In genomic region chr3:127791056-127791483, GRCm38 (mm10) we compare ENCODE assay signal across 8 mouse cellular contexts. TPM values are rescaled to one million over a fixed set of nuclear protein-coding genes. Genes with fewer than 3 reads are reported as not detected.
DNase-seq lines count a peak whose midpoint lies in the region; ATAC-seq and TF ChIP-seq lines count a peak whose summit lies in the region.

No protein-coding gene starts in this region.

- peak overlapping the region; percentile 100 for H3K4me2 ChIP-seq in hindbrain, postnatal 0 days (ENCODE audit: low read depth, low read length)

- peak overlapping the region; percentile 47; the same call in 1 of the 2 replicates for H3K9ac ChIP-seq in hindbrain, postnatal 0 days (replicated peaks; ENCODE audit: low read length)

- WGBS in lung, adult 2 months = 6% methylated on average over 15 of the region's 15 CpGs
- WGBS in hindbrain, postnatal 0 days = 2% methylated on average over 15 of the region's 15 CpGs
- 0% methylated on average over 15 of the region's 15 CpGs for WGBS in macrophage (ENCODE audit: missing documents)

- H3K27ac ChIP-seq in embryonic fibroblast, embryonic 13.5 days (ENCODE audit: insufficient read depth, low read length) = no peak overlapping the region
- 0 out of 2 replicates have a peak overlapping the region, but pooled peaks have one; percentile 26 for H3K27ac ChIP-seq in hindbrain, postnatal 0 days
- peak overlapping the region; percentile 99 for H3K27ac ChIP-seq in macrophage

- no peaks in the 10 kb centered on the region for H3K4me1 ChIP-seq in lung, adult 2 months (ENCODE audit: control insufficient read depth, insufficient read depth, low read length)
- H3K4me1 ChIP-seq in embryonic fibroblast, embryonic 13.5 days (ENCODE audit: control insufficient read depth, insufficient read depth, low read length) = no peaks in the 10 kb centered on the region
- 0 out of 2 replicates have a peak, but pooled peaks cover 6% of the 10 kb centered on the region for H3K4me1 ChIP-seq in hindbrain, postnatal 0 days (ENCODE audit: insufficient read depth, low read length)

- TF ChIP-seq CTCF in lung, adult 2 months (IDR thresholded peaks at IDR 0.05; ENCODE audit: insufficient read depth, low read length) = no peak
- no peak for TF ChIP-seq CTCF in embryonic fibroblast, embryonic 13.5 days (IDR thresholded peaks at IDR 0.05; ENCODE audit: borderline replicate concordance, insufficient read depth, low read length)
- TF ChIP-seq CTCF in hindbrain, postnatal 0 days (IDR thresholded peaks at IDR 0.05; ENCODE audit: low read depth) = no peak

- no peak for TF ChIP-seq POLR2A in lung, adult 2 months (IDR thresholded peaks at IDR 0.05; ENCODE audit: borderline replicate concordance, extremely low read depth, low read depth, low read length)
- TF ChIP-seq POLR2A in embryonic fibroblast, embryonic 13.5 days (IDR thresholded peaks at IDR 0.05; ENCODE audit: low read depth, low read length) = no peak

- no peaks in the 10 kb centered on the region for H3K36me3 ChIP-seq in hindbrain, postnatal 0 days (ENCODE audit: insufficient read depth, low read length)
- peaks cover 13% of the 10 kb centered on the region; the same call in 1 of the 2 replicates for H3K36me3 ChIP-seq in macrophage (ENCODE audit: inconsistent target)

- H3K4me3 ChIP-seq in lung, adult 2 months (replicated peaks; ENCODE audit: extremely low read depth, low read depth, low read length) = peak overlapping the region; percentile 59
- H3K4me3 ChIP-seq in embryonic fibroblast, embryonic 13.5 days (ENCODE audit: insufficient read depth, low read length) = peak overlapping the region; percentile 51
- H3K4me3 ChIP-seq in hindbrain, postnatal 0 days (ENCODE audit: low read length) = peak overlapping the region; percentile 55
- peak overlapping the region; percentile 98 for H3K4me3 ChIP-seq in macrophage (ENCODE audit: inconsistent target)

- H3K27me3 ChIP-seq in hindbrain, postnatal 0 days (ENCODE audit: insufficient read depth, low read length) = peaks cover 6% of the 10 kb centered on the region; the same call in 1 of the 2 replicates

- DNase-seq in lung, adult 2 months = no peak
- DNase-seq in lung, adult 18-20 months = no peak
- no peak for DNase-seq in hindbrain, postnatal 0 days (ENCODE audit: low spot score)
- DNase-seq in spleen, postnatal 10 days (ENCODE audit: low spot score in 2 of 2) = peak; percentile 62 to 67
- DNase-seq in gastrocnemius, postnatal 36 days = no peak
- DNase-seq in ovary, postnatal 36 days (ENCODE audit: low spot score) = no peak

- ATAC-seq in hindbrain, postnatal 0 days = no peak; the same call in 1 of the 2 replicates

- peaks cover 89% of the 10 kb centered on the region for H3K79me2 ChIP-seq in macrophage (ENCODE audit: inconsistent target)

- no peaks in the 10 kb centered on the region for H3K9me3 ChIP-seq in hindbrain, postnatal 0 days (ENCODE audit: low read length)

- intact Hi-C loops in gastrocnemius, postnatal 36 days (cut with DNase I) = loop anchor here (5.0 kb wide), 1 partner anchor 46 kb away; the partner anchor contains the start of gene Ap1ar

RNA-seq across cellular contexts. Expression of gene Tifa, which starts 1.5 kb away (rescaled TPM):
- polyA plus RNA-seq in lung, adult 2 months (2012; rRNA removed) = 3.2 and 3.5 TPM in 2 replicates
- polyA plus RNA-seq in embryonic fibroblast, embryonic 13.5 days (2011; ENCODE audit: insufficient read length, low read depth, missing spikeins) = 2.3 and 2.6 TPM in 2 replicates
- 1.7 and 1.9 TPM in 2 replicates for total RNA-seq in hindbrain, postnatal 0 days (2014; rRNA removed)
- 3.6 and 3.8 TPM in 2 replicates for polyA plus RNA-seq in hindbrain, postnatal 0 days (2015; fragmentation: Nextera tagmentation; extraction: Ambion mirVana)
- 100 to 1,000 TPM in 5 of 26 experiments, 10 to 100 TPM in 21; 19.7 to 145 (median 77.4) TPM for total RNA-seq in macrophage (2018; cell fraction: chromatin; rRNA removed)
- total RNA-seq in macrophage (2018; cell fraction: cytosol; rRNA removed) = 100 to 1,000 TPM in 23 of 26 experiments, 10 to 100 TPM in 3; 72.1 to 179 (median 127) TPM
- 100 to 1,000 TPM in 22 of 26 experiments, 10 to 100 TPM in 4; 59.3 to 215 (median 137) TPM for total RNA-seq in macrophage (2018; cell fraction: nucleus; rRNA removed)
- polyA plus RNA-seq in macrophage (2018) = 54.9 to 117 TPM (median 84.8 TPM) in 3 replicates
- 1 to 10 TPM in 1 of 2 experiments, under 1 TPM in 1; 0.59 to 1.0 TPM for total RNA-seq in gastrocnemius, postnatal 36 days (2021)

RNA-seq across cellular contexts. Expression of gene Alpk1, which starts 10.7 kb away (rescaled TPM):
- 2.1 and 3.2 TPM in 2 replicates for polyA plus RNA-seq in lung, adult 2 months (2012; rRNA removed)
- polyA plus RNA-seq in embryonic fibroblast, embryonic 13.5 days (2011; ENCODE audit: insufficient read length, low read depth, missing spikeins) = 6.1 and 6.2 TPM in 2 replicates
- 1.3 and 5.3 TPM in 2 replicates for total RNA-seq in hindbrain, postnatal 0 days (2014; rRNA removed)
- polyA plus RNA-seq in hindbrain, postnatal 0 days (2015; fragmentation: Nextera tagmentation; extraction: Ambion mirVana) = 0.49 and 0.57 TPM in 2 replicates
- 100 to 1,000 TPM in 25 of 26 experiments, 10 to 100 TPM in 1; 96.7 to 290 (median 134) TPM for total RNA-seq in macrophage (2018; cell fraction: chromatin; rRNA removed)
- 10 to 100 TPM in 24 of 26 experiments, 1 to 10 TPM in 2; 9.5 to 19.4 (median 12.8) TPM for total RNA-seq in macrophage (2018; cell fraction: cytosol; rRNA removed)
- total RNA-seq in macrophage (2018; cell fraction: nucleus; rRNA removed) = 100 to 1,000 TPM in 7 of 26 experiments, 10 to 100 TPM in 19; 54.1 to 169 (median 76.7) TPM
- polyA plus RNA-seq in macrophage (2018) = 7.5 to 13.0 TPM (median 12.4 TPM) in 3 replicates
- 1 to 10 TPM; 1.1 to 1.4 TPM for total RNA-seq in gastrocnemius, postnatal 36 days (2021)

RNA-seq across cellular contexts. Expression of gene Ap1ar, which starts 46.3 kb away (rescaled TPM):
- polyA plus RNA-seq in lung, adult 2 months (2012; rRNA removed) = 19.2 and 20.6 TPM in 2 replicates
- 33.7 and 40.7 TPM in 2 replicates for polyA plus RNA-seq in embryonic fibroblast, embryonic 13.5 days (2011; ENCODE audit: insufficient read length, low read depth, missing spikeins)
- 77.8 and 84.5 TPM in 2 replicates for total RNA-seq in hindbrain, postnatal 0 days (2014; rRNA removed)
- polyA plus RNA-seq in hindbrain, postnatal 0 days (2015; fragmentation: Nextera tagmentation; extraction: Ambion mirVana) = 65.4 and 69.7 TPM in 2 replicates
- total RNA-seq in macrophage (2018; cell fraction: chromatin; rRNA removed) = 10 to 100 TPM; 16.8 to 93.6 (median 62.1) TPM
- 10 to 100 TPM; 11.8 to 25.0 (median 18.4) TPM for total RNA-seq in macrophage (2018; cell fraction: cytosol; rRNA removed)
- total RNA-seq in macrophage (2018; cell fraction: nucleus; rRNA removed) = 10 to 100 TPM; 12.7 to 80.8 (median 36.4) TPM
- polyA plus RNA-seq in macrophage (2018) = 19.1 to 28.7 TPM (median 24.0 TPM) in 3 replicates
- total RNA-seq in gastrocnemius, postnatal 36 days (2021) = 10 to 100 TPM; 19.6 to 20.9 TPM

Comparison
In these comparisons a context has a peak if more than half of its experiments do, and no peak if none do; other contexts are left out.
1. DNase-seq: peak in spleen, postnatal 10 days (2 of 2); none in lung, adult 2 months (single experiment), lung, adult 18-20 months (0 of 2), hindbrain, postnatal 0 days (single experiment), gastrocnemius, postnatal 36 days (0 of 2) and ovary, postnatal 36 days (single experiment).
2. RNA of gene Tifa, which starts 1.5 kb away (polyA plus RNA-seq): 54.9 to 117 TPM in macrophage; 3.6 to 3.8 TPM in hindbrain, postnatal 0 days, 3.2 to 3.5 TPM in lung, adult 2 months and 2.3 to 2.6 TPM in embryonic fibroblast, embryonic 13.5 days; every median in the first group is over 10 times any median in the second.
3. Peak in every context shown above with its lines, with median percentiles within 50 percentile points of each other: H3K4me3 ChIP-seq.